Mouse (Mus musculus) ES-CJ7 (cell line): ENCODE data around the gene Dysf.
A peak's percentile ranks its signal among the peaks of the same experiment; 100 is the strongest.

ENCODE experiments used
- DNase-seq: peaks from one replicate; pipeline ENCODE4 v3.0.0; 2011; ENCODE audit warnings: low read depth, low spot score

The Dysf gene

DNA sequence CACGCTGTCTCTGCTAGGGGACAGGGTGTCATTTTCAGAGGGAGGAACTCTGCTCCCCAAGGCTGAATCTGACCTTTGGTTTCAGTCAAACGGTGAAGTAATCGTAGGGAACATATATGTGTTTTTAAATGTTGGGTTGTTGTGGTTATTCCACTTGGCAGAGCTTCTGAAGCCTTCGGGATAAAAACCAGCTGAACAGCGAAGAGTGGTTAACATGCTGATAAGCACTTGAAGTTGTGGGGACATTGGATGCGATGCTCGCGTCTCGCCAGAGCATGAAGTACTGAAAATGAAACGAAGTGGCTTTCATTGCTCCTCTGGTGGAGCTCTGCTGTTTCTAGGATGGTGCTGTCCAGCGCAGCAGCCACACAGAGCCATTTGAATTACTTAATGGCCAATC lies 102.7 kb downstream of the Dysf start:
- DNase-seq, result no peak

DNA sequence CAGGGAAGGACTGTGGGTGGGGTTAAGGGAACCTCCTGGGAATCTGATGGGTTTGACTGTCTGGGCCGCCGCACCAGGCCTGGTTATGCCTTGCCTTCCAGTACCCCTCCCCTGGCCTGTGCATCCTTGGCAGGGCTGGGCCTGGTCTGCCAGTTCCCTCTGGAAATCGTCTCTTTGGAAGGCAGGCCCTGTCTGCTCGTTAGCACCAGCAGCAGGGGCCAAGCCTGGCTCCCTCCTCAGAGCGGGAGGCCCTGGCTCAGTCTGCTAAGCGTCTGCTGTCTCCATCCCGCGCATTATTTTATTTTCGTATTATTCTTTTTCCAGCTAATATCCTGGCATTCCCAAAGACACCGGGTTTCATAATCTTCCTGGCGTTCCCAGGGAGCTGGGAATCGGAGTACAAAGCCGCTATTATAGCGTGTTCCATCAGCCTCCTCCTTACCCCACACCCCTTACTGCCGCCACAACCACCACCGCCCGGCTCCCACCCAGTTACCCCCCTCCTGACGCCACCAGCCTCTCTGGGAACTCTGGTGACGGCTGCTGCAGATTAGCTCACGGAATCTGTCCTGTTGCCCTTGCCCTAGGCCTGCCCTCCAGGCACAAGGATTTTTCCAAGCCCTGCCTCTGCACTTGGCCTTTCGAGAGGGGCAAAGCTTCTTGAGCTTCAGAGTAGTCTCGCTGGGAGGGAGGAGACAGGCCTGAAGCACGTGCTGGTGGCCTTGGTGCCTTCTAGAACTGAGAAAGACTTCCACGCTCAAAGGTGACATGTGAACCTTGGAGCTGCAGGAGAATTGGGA lies 111.5 kb downstream of the Dysf start:
- no peak for DNase-seq

DNA sequence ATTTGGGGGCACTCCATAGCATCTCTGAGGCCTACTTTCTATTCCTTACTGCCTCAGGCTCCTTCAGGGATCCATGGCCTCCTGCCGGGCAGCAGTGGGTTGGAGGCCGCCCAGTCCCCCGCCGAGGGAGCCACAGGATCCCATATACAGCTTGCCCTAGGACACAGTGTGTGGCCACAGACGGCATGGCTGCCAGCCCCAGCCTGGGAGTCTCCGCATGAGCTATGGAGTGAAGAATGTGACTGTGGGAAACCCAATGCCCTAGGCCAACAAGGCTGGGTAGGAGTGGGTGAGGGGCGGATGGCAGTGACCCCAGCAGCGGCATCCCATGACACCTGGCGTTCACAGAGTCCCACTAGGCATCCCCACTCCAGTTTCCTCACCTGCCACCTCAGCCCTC lies 116.2 kb downstream of the Dysf start:
- no peak for DNase-seq

GRCm38 (mm10) chr6:84125101-84125500 lies 116.7 kb downstream of the Dysf start:
- DNase-seq, result no peak

DNA sequence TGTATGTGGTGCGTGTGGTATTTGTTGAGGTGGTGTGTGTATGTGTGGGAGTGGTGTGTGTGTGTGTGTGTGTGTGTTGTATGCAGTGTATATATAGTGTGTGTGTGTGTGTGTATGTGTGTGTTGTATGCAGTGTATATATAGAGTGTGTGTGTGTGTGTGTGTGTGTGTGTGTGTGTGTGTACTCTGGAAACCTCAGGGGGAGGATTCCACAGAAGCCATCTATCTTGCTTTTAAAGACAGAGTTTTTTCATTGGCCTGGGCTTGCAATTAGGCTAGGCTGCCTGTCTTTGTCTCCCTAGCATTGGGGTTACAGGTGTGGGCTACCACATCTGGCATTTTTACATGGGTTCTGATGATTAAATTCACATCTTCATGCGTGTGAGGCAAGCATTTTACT lies 119.8 kb downstream of the Dysf start:
- no peak for DNase-seq

GRCm38 (mm10) chr6:84130867-84131266 lies 122.5 kb downstream of the Dysf start:
- DNase-seq, result no peak

DNA sequence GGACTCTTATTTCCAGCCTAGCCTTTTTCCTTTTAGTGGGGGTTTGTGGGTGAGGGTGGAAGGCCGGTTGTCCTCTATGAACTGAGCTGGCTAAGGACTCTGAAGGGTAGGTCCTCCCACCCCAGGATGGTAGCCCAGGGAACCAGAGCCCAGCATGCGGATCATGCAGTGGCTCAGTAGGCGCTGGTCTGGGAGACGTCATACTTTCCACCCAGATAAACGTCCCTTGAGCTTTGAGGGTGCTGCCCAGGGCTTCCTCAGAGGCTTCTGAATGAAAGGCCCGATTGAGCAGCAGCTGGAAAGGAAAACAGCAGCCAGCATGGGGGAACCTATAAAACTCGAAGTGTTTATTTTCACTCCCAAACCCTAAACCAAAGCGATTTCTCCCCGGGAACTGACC lies 123.1 kb downstream of the Dysf start:
- DNase-seq, result no peak

GRCm38 (mm10) chr6:84133053-84133452 lies 124.7 kb downstream of the Dysf start:
- no peak for DNase-seq

GRCm38 (mm10) chr6:84133996-84134721 lies 125.8 kb downstream of the Dysf start:
- no peak for DNase-seq

DNA sequence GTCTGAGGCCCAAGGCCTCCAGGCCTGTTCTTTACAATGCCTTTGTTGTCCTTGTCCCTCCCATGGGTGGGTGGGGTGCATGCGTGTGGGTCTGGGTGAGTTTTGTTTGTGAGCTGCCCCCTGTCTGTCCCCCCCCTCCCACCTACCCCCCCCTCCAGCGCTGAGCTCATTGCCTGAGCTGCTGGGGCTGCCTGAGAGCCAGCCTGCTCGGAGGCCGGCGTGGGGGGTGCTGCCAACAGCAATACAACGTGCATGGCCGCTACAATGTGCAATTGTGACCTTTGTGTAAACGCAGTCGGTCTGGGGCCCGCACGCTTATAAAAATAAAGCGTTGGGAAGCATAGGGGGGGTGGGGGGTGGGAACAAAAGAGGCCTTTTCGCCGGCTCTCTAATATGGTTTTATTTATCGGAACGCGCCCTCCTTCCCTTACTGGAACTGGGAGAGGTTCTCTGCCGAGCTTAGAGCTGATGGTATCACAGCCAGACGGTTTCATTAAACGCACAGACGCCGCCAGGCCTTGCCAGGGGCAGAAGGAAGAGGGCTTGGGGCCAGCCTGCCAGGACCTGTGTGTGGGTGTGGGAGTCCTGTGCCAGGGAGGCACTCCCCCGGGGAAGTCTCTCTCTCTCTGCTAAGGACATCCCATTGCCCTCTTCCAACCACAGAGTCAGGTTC lies 126.5 kb downstream of the Dysf start:
- no peak for DNase-seq

DNA sequence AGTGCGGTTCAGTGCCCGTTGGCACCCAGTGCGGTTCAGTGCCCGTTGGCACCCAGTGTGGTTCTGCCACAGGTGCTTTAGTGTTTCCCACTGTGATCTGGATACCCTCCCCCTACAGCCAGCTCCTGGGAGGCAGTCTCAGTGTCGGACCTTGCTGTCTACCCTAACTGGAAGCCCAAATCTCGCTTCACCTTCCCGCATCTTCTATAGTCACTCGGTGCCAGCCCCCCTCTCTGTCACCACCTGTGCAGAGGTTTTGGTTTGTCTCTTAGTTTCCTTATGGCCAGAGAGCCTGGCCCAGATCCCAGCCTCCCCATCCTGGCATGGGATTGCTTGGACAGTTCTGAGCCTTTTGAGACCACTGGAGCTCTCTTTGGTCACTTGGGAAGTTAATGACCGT lies 127.3 kb downstream of the Dysf start:
- no peak for DNase-seq

DNA sequence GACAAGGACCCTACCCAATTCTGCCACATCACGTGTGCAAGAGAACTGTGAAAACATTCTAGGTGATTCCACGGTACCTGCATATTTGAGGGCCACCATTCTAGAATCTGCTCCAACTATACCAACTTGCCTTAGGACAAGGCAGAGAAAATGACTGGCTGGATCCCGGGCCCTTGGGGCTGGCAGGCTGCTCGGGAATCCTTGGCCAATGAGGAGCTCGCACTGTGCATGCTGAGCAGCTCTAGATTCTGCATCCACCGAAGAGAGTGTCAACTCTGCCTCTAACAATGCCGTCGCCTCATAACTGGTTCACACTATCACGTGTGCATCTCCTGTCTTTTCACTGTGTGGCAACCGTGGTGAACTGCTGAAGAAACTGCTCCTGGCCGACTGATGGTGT lies 128.0 kb downstream of the Dysf start:
- DNase-seq, result no peak

DNA sequence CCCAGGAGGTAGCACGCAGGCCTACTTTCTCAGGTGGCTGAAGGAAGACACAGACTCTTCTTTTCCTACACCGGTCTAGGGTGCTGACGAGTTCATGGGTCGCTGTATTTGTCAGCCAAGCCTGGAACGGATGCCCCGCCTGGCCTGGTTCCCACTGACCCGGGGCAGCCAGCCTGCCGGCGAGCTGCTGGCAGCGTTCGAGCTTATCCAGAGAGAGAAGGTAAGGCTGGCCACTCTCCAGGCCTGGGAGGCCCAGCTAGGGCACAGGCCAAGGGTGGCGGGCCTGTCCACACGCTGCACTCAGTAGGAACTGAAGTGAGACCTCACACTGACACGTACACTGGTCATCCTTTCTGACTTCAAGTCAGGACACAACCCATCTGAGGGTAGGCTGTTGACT lies 131.5 kb downstream of the Dysf start:
- no peak for DNase-seq

DNA sequence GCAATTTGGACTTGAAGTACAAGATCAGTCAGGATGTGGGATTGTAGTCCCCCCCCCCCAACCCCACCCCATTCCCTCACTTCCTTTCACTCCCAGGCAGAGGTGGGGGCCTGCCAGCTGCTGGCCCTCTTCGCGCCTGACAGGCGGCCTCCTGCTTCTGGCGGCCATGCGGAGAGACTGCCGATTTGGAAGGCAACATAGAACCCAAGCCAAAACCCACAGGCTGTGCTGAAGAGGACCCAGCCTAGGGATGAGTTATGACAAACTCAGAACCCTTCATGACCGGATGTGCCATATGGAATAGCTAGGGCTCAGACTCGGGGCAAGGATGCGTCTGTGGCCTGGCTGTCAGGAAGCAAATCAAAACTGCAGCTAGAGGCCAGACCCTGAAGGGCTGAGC lies 134.1 kb downstream of the Dysf start:
- DNase-seq, result no peak

DNA sequence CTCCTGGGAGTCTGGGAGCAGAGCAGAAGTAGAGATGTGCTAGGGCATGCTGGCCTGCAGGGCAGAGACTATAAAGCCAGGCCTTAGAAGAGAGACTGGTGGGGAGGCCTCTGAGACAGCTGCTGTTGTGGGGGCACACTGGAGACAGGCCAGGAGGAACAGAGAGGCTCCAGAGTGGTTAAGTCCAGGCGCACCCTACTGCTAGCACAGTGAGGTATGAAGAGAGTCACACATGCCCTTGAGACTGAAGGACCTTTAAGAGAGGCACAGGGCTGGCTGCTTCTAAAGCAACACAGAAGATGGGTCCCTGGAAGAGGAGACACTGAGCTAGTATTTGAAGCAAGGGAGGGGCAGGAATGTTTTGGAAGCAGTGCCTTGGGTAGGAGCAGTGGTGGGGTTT lies 134.9 kb downstream of the Dysf start:
- no peak for DNase-seq

DNA sequence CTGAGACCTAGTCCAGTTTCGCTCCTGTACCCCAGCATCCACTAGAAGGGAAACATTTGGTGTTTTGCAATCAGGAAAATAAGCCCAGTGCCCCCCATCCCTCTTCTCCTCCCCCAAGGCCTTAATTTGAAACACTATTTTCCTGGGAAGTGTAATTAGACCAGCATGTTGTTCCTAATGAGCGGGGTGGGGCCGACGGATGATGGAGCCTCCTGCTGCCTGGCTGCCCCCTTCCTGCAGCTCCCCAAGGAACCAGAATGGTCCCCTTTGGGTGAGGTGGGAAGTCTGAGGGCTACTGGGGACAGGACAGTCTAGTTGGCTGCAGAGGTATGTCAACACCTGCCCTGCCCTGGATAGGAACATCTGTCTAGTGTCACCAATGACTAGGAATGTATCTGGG lies 136.0 kb downstream of the Dysf start:
- no peak for DNase-seq

GRCm38 (mm10) chr6:84147206-84148004 lies 139.0 kb downstream of the Dysf start:
- DNase-seq, result no peak

DNA sequence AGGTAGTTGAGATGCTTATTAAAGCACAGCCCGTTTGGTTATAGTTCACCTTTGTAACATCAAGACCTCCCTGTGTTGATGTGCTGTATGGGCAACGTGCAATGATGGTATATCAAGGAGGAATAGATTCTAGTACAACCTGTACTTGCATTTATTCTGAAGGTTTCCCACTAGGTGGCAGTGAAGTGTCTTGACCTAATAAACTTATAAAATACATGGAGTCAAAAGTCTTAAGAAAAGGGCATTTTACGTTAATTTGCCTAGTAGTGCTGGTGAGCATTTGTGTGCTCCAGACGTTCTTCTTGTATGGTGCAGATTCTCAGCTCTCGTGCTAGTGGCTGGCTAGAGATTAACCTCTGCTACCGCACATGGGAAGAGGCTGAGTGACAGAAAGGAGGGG lies 140.1 kb downstream of the Dysf start:
- peak; percentile 15 for DNase-seq

- no peak for DNase-seq
Observed at GRCm38 (mm10) chr6:84154508-84154907, 146.1 kb downstream of the Dysf start.

DNA sequence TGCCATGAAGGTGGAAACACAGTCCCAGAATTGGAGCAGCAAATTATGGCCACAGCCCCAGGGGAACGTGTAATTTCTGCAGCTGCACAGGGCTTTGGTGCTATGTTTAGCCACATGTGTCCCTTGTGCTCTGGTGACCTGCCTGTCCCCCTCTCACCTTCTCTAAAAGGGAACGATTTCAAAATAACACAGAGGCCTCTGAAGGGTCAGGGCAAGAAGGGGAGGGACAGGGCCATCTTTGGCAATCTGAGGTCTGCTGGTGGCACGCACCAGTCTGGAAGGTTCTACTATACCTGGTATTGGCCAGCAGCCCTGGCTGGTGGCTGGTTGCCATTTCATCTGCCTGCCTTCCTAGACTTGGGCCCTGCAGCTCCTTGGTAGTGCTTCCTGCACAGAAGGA lies 147.4 kb downstream of the Dysf start:
- DNase-seq, result no peak

DNA sequence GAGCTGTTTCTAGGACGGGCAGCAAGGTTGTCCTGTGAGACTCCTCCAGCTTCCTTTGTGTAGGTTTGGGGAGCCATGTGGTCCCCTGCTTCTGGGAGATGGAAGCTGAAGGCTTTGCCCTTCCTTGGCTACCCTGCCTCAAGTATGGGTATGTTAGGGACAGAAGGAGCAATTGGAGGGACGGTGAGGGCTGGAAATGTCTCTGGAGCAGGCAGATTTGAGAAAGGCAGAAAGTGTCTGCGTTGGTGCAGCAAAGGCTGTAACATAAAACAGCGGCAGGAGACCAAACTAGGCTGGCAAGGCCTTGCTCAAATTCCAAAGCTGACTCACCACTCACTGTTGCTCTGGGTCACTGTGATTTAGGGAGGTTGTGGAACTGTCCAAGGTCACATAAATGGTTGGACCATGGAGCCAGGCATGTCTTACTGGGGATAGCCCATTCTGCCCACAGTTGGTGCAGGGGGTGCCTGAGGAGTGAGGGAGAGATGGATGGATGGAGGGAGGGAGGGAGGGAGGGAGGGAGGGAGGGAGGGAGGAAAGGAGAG lies 148.2 kb downstream of the Dysf start:
- DNase-seq, result no peak

DNA sequence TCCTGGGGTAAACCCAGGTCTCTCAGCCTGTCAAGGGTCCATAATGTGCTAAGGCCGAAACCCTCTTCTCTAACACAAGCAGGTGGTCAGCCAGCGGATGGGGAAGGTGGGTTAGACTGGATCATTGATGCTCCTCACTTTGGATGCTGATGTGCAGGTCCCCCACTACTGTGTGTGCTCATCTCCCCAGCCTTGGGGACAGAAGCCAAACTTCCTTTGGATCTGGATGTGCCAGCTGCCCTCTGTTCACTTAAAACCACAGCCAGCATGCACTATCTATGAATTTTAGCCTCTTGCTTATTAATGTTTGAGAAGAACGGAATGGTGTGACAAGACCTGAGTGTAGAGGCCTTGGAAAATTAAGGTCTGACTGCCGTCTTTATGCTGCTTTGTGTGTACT lies 150.7 kb downstream of the Dysf start:
- DNase-seq, result no peak
